Mouse (Mus musculus) midbrain, embryonic 12.5 days (tissue): Measurements from ENCODE around the gene Slc22a4. TPM values are rescaled to one million over a fixed set of nuclear protein-coding genes. Genes with fewer than 3 reads are reported as not detected.
"Not testable (repeated sequence)": the region's sequence is repeated elsewhere in the genome, so short reads cannot be mapped to it uniquely, and the experiment has no call there.

Experiments used
- ATAC-seq: fragments of 200-750 bp; cut with Nextera tagmentation; 2 replicates; pipeline ENCODE4 v1.8.0; 2017; ENCODE audit warnings: low read depth, moderate TSS enrichment, moderate library complexity; ENCODE audit not compliant: low FRiP score
- H3K27ac ChIP-seq: fragments of 300-500 bp; sonication (generic); replicated peaks from 2 replicates; pipeline ENCODE4 v1.5.1; 2016; ENCODE audit warnings: mild to moderate bottlenecking
- H3K27me3 ChIP-seq: fragments of 300-500 bp; sonication (generic); 2 replicates; pipeline ENCODE4 v1.6.1; 2016; ENCODE audit warnings: mild to moderate bottlenecking
- H3K36me3 ChIP-seq: fragments of 300-500 bp; sonication (generic); 2 replicates; pipeline ENCODE4 v1.6.1; 2016
- H3K4me1 ChIP-seq: fragments of 300-500 bp; sonication (generic); 2 replicates; pipeline ENCODE4 v1.6.1; 2016
- H3K4me2 ChIP-seq: fragments of 300-500 bp; sonication (generic); replicated peaks from 2 replicates; pipeline ENCODE4 v1.6.1; 2016; ENCODE audit warnings: mild to moderate bottlenecking, moderate library complexity
- H3K4me3 ChIP-seq: fragments of 300-500 bp; sonication (generic); 2 replicates; pipeline ENCODE4 v1.5.1; 2016; ENCODE audit warnings: mild to moderate bottlenecking
- H3K9ac ChIP-seq: fragments of 300-500 bp; sonication (generic); replicated peaks from 2 replicates; pipeline ENCODE4 v1.6.1; 2016; ENCODE audit warnings: mild to moderate bottlenecking, moderate library complexity
- H3K9me3 ChIP-seq: fragments of 300-500 bp; sonication (generic); 2 replicates; pipeline ENCODE4 v1.6.1; 2016; ENCODE audit warnings: mild to moderate bottlenecking
- WGBS: fragments of 180-500 bp; shearing (Covaris S2); methylation state at CpG from one replicate; pipeline ENCODE4 v1.1.7; 2016; 5-methylcytosine and 5-hydroxymethylcytosine counted together
- polyA plus RNA-seq: library from polyadenylated mRNA; unstranded; fragments of >200 nt; fragmentation: Nextera tagmentation; extraction: Ambion mirVana; gene quantifications from 2 replicates; pipeline ENCODE4 v1.2.1, GENCODE M21; 2016

The Slc22a4 gene
- polyA plus RNA-seq, 1 experiment from 2014 or later = 2.1 TPM

- Histone ChIP-seq H3K4me1 (no peaks in the 10 kb centered on the region), H3K4me2 (no peak overlapping the region), H3K36me3 (no peaks in the 10 kb centered on the region), H3K27me3 (no peaks in the 10 kb centered on the region; the same call in 1 of the 2 replicates), H3K27ac (no peak overlapping the region), H3K9ac (no peak overlapping the region), H3K9me3 (no peaks in the 10 kb centered on the region), H3K4me3 (no peak overlapping the region)
- ATAC-seq = no peak
- 83% methylated on average over 3 of the region's 3 CpGs for WGBS
These were observed 8.8 kb downstream of the Slc22a4 start for GRCm38 (mm10) chr11:54018893-54019732.

GRCm38 (mm10) chr11:54017596-54017995 is 10.3 kb downstream of the Slc22a4 start:
- no peak for ATAC-seq
- Histone ChIP-seq H3K9ac (no peak overlapping the region), H3K4me3 (no peak overlapping the region), H3K27me3 (no peaks in the 10 kb centered on the region; the same call in 1 of the 2 replicates), H3K4me1 (no peaks in the 10 kb centered on the region), H3K36me3 (no peaks in the 10 kb centered on the region), H3K9me3 (no peaks in the 10 kb centered on the region), H3K27ac (no peak overlapping the region), H3K4me2 (no peak overlapping the region)
- WGBS = 78% methylated on average over 4 of the region's 4 CpGs

DNA sequence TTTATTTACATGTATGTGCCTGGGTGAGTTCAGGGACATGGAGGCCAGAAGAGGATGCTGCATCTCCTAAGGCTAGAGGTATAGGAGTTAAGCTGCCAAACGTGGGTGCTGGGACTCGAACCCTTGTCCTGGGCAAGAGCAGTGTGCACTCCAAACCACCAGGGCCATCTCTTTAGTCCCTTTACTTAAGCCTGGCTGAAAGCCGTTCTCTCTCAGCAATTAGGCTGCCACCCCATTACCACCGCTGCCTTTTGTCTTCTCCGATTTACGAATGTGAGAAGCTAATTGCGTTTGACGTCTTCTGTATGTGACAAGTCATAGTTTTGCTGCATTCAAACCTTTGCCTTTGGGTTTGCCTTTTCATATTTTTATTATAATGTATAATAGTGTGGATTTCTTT is 11.8 kb downstream of the Slc22a4 start:
- Histone ChIP-seq H3K4me3 (no peak overlapping the region), H3K4me2 (no peak overlapping the region), H3K9me3 (no peaks in the 10 kb centered on the region), H3K9ac (no peak overlapping the region), H3K4me1 (no peaks in the 10 kb centered on the region), H3K27ac (no peak overlapping the region), H3K36me3 (no peaks in the 10 kb centered on the region), H3K27me3 (no peaks in the 10 kb centered on the region; the same call in 1 of the 2 replicates)
- no peak for ATAC-seq
- 80% methylated on average over 8 of the region's 8 CpGs for WGBS

GRCm38 (mm10) chr11:54012961-54013360 is 14.9 kb downstream of the Slc22a4 start:
- Histone ChIP-seq H3K4me3 (no peak overlapping the region), H3K27ac (no peak overlapping the region), H3K9me3 (no peaks in the 10 kb centered on the region), H3K27me3 (no peaks in the 10 kb centered on the region), H3K9ac (no peak overlapping the region), H3K36me3 (no peaks in the 10 kb centered on the region), H3K4me1 (no peaks in the 10 kb centered on the region; the same call in 1 of the 2 replicates), H3K4me2 (no peak overlapping the region)
- 90% methylated on average over 5 of the region's 5 CpGs for WGBS
- ATAC-seq = no peak

- Histone ChIP-seq H3K9me3 (no peaks in the 10 kb centered on the region), H3K4me1 (no peaks in the 10 kb centered on the region; the same call in 1 of the 2 replicates), H3K9ac (no peak overlapping the region), H3K4me2 (no peak overlapping the region), H3K27me3 (no peaks in the 10 kb centered on the region), H3K4me3 (no peak overlapping the region), H3K27ac (no peak overlapping the region), H3K36me3 (no peaks in the 10 kb centered on the region)
- ATAC-seq = no peak
- WGBS = 91% methylated on average over 2 of the region's 2 CpGs
These were observed 16.6 kb downstream of the Slc22a4 start for GRCm38 (mm10) chr11:54011255-54011654.

- Histone ChIP-seq H3K9ac (no peak overlapping the region), H3K36me3 (no peaks in the 10 kb centered on the region), H3K4me2 (no peak overlapping the region), H3K4me1 (no peaks in the 10 kb centered on the region; the same call in 1 of the 2 replicates), H3K9me3 (no peaks in the 10 kb centered on the region), H3K4me3 (no peak overlapping the region), H3K27me3 (no peaks in the 10 kb centered on the region), H3K27ac (no peak overlapping the region)
- ATAC-seq = no peak
- 76% methylated on average over 10 of the region's 10 CpGs for WGBS
These were observed 19.4 kb downstream of the Slc22a4 start for GRCm38 (mm10) chr11:54008416-54008920.

GRCm38 (mm10) chr11:54007717-54008116 is 20.2 kb downstream of the Slc22a4 start:
- Histone ChIP-seq H3K36me3 (no peaks in the 10 kb centered on the region), H3K4me2 (no peak overlapping the region), H3K4me1 (no peaks in the 10 kb centered on the region; the same call in 1 of the 2 replicates), H3K4me3 (no peak overlapping the region), H3K27me3 (no peaks in the 10 kb centered on the region), H3K9ac (no peak overlapping the region), H3K27ac (no peak overlapping the region), H3K9me3 (no peaks in the 10 kb centered on the region)
- no peak for ATAC-seq
- 88% methylated on average over 11 of the region's 11 CpGs for WGBS

- Histone ChIP-seq H3K9me3 (no peaks in the 10 kb centered on the region), H3K27me3 (no peaks in the 10 kb centered on the region), H3K4me1 (no peaks in the 10 kb centered on the region; the same call in 1 of the 2 replicates), H3K9ac (no peak overlapping the region), H3K27ac (no peak overlapping the region), H3K36me3 (no peaks in the 10 kb centered on the region), H3K4me3 (no peak overlapping the region), H3K4me2 (no peak overlapping the region)
- WGBS = 87% methylated on average over 4 of the region's 4 CpGs
- no peak for ATAC-seq
These were observed 21.0 kb downstream of the Slc22a4 start for GRCm38 (mm10) chr11:54006901-54007300.

DNA sequence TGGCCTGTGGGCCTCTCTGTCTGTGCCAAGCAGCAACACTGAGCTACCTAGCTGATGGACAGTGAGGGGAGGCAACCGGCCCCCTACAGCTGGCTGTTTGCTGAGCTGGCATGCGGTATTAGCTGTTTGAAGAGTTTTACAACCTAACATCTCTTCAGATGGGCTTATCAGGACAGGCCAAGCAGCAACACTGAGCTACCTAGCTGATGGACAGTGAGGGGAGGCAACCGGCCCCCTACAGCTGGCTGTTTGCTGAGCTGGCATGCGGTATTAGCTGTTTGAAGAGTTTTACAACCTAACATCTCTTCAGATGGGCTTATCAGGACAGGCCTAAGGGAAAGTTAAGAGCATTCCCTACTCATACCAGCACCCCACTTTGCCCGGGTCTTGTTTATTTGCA is 21.5 kb downstream of the Slc22a4 start:
- not testable (repeated sequence) for H3K4me2 ChIP-seq, H3K9ac ChIP-seq, H3K27me3 ChIP-seq, H3K4me1 ChIP-seq, H3K27ac ChIP-seq, H3K4me3 ChIP-seq, H3K9me3 ChIP-seq, H3K36me3 ChIP-seq, ATAC-seq
- 74% methylated on average over 5 of the region's 5 CpGs for WGBS

DNA sequence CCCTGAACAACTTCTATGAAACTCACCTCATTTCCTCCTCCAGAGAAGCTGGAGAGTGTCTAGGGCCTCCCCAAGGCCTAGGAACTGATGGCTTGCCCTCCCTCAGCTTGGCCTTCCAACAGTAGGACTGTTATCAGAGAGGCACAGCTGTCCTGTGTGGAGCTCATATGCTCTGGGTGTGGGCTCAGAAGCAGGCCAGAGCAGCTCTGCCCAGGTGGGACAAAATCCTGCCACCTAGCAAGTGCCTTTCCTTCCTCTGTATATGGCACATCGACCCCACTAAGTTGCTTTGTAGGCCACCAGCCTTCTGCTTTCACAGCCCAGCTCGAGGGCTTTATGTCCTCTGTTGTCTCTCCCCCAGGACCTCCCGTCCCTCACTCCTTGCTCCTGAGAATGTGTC is 23.2 kb downstream of the Slc22a4 start:
- WGBS = 68% methylated on average over 3 of the region's 3 CpGs
- no peak overlapping the region for H3K27ac ChIP-seq
- no peaks in the 10 kb centered on the region for H3K9me3 ChIP-seq
- H3K4me3 ChIP-seq = no peak overlapping the region
- no peaks in the 10 kb centered on the region; the same call in 1 of the 2 replicates for H3K4me1 ChIP-seq
- no peak overlapping the region for H3K9ac ChIP-seq
- no peaks in the 10 kb centered on the region for H3K27me3 ChIP-seq
- H3K4me2 ChIP-seq = no peak overlapping the region
- no peaks in the 10 kb centered on the region for H3K36me3 ChIP-seq
- ATAC-seq = no peak

DNA sequence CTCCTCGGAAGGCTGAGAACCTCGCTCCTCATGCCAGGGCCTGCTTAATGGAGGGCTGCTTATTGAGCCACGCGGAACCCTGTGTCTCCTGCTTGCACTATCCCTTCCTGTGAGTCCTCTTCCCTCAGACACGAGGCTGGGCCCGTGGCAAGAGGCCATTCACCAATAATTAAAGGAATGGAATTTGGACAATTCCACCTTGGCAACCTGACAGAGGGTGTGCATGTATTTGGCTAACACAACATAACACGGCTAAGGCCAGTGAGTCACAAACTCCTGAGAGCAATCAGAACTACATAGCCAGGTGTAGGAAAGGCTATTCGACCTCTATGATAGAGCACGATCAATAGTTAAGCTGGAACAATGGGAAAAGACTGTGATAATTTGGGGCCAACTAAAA is 23.7 kb downstream of the Slc22a4 start:
- Histone ChIP-seq H3K4me3 (no peak overlapping the region), H3K27ac (no peak overlapping the region), H3K9ac (no peak overlapping the region), H3K4me1 (no peaks in the 10 kb centered on the region; the same call in 1 of the 2 replicates), H3K9me3 (no peaks in the 10 kb centered on the region), H3K36me3 (no peaks in the 10 kb centered on the region), H3K4me2 (no peak overlapping the region), H3K27me3 (no peaks in the 10 kb centered on the region)
- ATAC-seq = no peak
- 91% methylated on average over 9 of the region's 9 CpGs for WGBS

DNA sequence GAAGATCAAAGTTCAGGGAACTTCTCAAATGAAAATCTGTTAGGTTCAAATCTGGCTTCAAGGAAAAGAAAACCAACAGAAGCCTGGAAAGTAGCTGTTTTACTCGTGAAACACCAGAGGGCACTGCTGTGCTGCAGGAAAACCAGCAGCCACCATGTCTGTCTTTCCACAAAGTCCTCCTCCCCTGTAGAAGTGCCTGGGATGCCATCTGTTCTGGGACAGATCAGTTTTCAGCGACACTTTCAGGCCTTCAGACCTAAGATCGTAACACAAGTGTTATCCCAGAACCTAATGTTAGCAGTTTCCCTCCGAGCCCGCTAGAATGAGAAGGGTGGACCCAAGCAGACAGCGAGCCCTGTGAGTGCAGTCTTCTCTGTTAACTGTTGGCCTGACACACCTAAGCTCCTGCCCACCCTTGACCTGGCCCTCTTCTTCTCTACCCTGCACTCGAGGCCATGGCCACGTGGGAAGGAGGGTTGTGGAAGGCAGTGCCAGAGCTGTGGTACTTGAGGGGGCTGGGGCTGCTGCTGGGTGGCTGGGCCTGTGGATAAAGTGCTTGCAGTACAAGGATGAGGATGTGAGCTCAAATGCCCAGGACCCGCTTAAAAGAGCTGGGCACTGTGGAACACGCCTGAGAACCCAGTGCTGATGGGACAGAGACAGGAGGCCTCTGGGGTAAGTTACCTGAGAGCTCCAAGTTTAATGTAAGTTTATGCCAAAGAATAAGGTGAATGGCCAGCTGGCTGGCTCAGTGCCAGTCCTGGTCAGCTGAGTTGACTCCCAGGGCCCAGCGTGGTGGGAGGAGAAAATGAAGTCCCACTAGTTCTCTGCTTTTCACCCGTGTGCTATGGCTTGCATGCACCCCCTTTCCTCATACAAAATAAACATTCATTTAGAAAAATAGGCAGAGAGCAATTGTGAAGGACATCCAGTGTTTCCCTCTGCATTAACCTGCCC is 24.9 kb downstream of the Slc22a4 start:
- ATAC-seq, H3K9ac ChIP-seq, H3K4me1 ChIP-seq, H3K27ac ChIP-seq, H3K27me3 ChIP-seq, H3K4me2 ChIP-seq, H3K9me3 ChIP-seq, H3K4me3 ChIP-seq, H3K36me3 ChIP-seq: not testable (repeated sequence)
- 56% methylated on average over 12 of the region's 12 CpGs for WGBS
